Mouse (Mus musculus) c-Kit-positive CD71-negative TER-119-negative erythroid progenitor cells, embryonic 14.5 days (primary cell): Measurements from ENCODE around the gene Wwox.

Experiments used
- DNase-seq: peaks from one replicate; pipeline ENCODE4 v3.0.0-alpha.2; 2013; ENCODE audit warnings: low read depth

The Wwox gene

DNA sequence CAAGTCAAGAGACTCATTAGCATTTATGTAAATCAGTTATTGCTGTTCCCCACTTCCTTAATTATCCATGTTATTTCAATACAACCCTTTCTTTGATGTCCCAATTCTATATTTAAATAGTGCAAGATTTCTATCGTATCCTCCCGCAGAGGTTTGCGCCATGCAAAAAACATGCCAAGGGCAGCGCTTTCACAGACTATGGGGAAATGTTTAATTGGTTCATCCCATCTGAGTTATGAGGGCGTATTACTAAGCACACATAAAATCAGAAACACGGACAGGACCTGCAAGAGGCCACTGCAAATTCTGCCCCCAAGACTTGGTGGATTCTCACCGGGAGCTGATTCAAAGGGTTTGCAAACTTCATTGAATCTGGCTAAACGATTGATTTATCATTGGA is 468.6 kb downstream of the Wwox start:
- DNase-seq: no peak

GRCm38 (mm10) chr8:114908589-114908988 is 469.1 kb downstream of the Wwox start:
- no peak for DNase-seq

GRCm38 (mm10) chr8:114909146-114909545 is 469.7 kb downstream of the Wwox start:
- no peak for DNase-seq

DNA sequence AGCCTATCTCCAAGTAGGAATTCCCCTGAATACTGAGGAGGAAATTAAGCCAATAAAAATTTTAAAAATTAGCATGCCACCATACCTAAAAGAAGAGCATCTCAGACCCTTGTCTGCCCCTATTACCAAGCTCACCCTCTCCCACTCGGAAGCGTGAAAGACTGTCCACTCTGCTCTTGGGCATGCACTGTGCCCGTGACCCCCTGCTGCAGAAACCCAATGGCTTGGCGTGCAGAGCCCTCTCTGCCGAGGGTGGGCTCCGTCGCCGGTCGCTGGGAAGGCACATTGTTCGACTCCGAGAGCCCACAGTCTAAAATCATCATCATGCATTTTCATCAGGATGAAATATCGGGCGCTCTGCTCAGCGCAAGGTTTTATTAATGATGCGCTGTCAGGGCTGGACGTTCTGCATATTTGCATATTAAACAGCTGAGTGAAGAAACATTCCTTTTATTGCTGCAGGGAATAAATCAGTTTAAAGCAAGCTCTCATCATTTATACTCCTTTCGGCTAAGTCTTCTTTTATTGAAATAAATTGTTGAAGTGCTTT is 471.7 kb downstream of the Wwox start:
- DNase-seq: no peak

GRCm38 (mm10) chr8:114923629-114924028 is 484.2 kb downstream of the Wwox start:
- no peak for DNase-seq

- no peak for DNase-seq
These were observed 488.0 kb downstream of the Wwox start for GRCm38 (mm10) chr8:114927412-114927811.

GRCm38 (mm10) chr8:114927917-114928316 is 488.5 kb downstream of the Wwox start:
- DNase-seq: no peak

DNA sequence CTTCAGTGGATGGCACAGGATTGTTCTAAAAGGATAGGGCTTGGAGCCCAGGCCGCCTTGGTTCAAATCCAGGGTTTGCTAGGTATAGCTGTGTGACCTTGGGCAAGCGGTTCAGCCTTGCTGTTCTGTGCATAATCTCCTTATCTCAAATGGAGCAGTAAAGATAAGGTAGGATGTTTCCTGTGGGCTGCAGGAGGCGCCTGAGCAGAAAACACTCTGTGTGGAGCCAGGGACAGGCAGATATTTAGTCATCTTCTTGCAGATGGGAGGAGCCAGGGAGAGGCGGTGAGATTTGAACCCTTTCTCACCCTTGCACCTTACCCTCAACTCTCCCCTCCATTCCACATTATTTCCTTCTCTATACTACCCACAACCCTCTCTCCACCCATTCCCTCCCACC is 490.1 kb downstream of the Wwox start:
- no peak for DNase-seq

DNA sequence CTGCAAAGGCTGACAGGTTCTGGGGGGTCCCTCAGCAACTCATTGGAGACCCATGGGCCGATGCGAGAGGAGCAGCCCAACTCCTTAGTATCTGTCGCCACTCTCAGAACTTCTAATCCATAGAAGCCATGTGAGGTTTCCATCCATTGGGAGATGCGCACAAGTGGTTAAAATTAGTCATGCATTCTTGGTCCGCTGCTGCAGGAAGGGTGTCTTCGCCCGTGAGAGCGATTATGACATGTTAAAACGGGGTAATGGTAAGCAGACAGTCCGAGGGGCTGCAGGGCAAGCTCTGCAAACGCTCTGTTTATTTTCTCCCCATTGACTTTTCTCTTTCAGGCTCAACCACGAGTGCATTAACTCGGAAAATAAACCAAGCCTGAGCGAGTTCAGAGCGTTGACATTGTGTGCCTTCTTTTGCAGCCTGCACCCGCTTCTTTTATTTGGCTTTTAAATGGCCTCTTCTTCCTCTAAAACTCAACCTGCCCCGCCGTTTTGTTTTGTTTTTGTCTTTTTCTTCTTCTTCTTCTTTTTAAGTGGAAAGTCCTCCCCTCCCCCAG is 492.7 kb downstream of the Wwox start:
- no peak for DNase-seq

DNA sequence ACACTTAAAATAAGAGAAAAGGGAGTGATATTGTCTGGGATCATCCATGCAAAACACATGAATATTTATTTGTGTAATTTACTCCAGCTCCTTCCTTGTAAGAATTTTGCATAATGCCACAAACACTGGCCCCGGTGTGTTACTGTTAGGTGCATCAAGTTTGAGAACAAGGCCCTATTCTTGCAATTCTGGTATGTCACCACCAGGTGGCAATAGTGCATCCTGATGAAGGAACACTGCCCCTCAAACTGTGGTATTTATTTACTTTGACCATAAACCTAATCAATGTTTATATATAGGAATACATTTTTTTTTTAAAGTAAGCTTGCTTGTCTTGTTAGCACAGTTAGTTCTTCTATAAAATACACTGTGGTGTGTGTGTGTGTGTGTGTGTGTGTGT is 493.8 kb downstream of the Wwox start:
- peak; percentile 12 for DNase-seq

DNA sequence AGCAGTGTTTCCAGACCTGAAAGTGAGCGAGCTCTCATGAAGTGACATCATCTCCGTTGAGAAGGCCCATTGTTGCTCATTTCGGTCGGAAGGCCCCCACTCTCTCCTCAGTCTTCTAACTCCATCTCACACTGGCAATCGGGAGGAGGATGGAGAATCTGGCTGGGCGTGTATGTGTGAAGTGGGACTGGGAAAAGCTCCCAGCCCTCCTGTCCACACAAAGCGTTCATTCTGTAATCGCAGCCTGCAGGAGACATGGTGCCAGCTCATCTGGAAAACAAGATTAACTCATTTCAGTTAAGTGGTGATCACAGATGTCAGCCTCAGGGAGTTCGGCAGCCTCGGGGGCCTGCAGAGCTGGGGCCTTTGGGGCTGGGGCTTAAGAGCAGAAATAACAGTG is 497.4 kb downstream of the Wwox start:
- no peak for DNase-seq

DNA sequence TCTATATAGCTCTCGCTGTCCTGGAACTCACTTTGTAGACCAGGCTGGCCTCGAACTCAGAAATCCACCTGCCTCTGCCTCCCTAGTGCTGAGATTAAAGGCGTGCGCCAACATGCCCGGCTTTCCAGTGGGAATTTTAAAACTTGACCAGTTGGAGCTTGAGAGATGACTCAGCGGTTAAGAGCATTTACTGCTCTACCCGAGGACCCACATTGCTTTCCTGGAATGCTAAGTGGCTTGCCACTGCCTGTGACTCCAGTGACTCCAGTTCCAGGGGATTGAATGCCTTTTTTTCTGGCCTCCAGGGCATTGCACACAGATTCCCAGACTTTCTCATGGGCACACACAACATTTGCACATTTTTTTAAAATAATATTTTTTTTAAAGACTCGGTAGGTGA is 499.9 kb downstream of the Wwox start:
- no peak for DNase-seq

- no peak for DNase-seq
These were observed 501.6 kb downstream of the Wwox start for GRCm38 (mm10) chr8:114941096-114941495.

- DNase-seq: no peak
These were observed 502.2 kb downstream of the Wwox start for GRCm38 (mm10) chr8:114941644-114942043.

- no peak for DNase-seq
These were observed 508.5 kb downstream of the Wwox start for GRCm38 (mm10) chr8:114947921-114948320.

DNA sequence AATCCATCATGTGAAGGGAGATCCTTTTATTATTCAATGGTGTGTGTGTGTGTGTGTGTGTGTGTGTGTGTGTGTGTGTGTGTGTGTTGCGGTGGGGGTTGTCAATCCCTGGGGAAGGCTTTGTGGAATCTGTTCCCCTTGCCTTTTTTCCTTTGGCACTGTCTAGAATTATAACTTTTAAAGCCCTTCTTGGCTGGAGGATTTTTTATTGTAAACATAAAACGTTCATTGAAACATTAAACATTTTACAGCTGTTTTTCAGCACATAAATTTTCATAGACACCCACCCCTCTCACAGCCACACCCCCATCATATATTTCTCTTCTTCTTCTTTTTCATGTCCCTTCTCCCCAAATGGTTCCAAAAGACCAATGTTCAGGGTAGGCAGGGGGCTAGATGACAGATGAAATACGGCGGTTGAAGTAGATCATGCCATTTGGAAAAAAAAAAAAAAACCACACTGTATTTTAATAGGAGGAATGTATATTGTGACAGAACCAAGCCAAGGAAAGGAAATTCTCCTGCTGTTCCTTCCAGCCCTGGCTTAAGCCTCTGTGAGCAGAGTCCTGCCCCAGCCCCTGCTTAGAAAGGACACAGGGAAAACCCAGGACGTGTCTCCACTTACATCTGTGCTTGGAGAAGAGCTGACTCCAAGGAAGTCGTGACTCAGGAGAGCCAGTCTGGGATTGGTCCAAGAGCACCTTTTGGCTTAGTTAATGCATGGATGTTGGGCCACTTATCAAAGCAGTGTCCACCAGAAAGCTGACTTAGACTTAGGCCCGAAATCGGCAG is 517.1 kb downstream of the Wwox start:
- no peak for DNase-seq

- DNase-seq: no peak
These were observed 519.1 kb downstream of the Wwox start for GRCm38 (mm10) chr8:114958437-114959107.

- DNase-seq: no peak
These were observed 520.0 kb downstream of the Wwox start for GRCm38 (mm10) chr8:114959406-114959805.

- no peak for DNase-seq
These were observed 523.0 kb downstream of the Wwox start for GRCm38 (mm10) chr8:114962494-114962893.

DNA sequence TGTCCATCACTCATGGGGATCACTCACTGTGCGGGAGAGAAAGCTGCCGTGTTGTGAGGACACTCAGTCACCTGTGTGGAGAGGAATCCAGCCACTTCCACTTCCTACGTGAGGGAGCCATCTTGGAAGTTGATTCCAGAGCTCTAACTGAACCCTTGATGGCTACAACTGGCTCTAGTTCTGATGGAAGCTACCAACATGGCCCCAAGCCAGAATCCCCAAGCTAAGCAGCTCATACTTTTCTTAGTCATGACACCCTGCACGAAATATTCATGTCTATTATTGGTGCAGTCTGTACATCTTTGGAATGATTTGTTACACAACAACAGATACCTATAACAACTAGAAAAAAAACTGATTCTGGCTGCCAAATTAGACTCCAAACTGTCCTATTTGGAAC is 523.8 kb downstream of the Wwox start:
- DNase-seq: no peak

- no peak for DNase-seq
These were observed 524.8 kb downstream of the Wwox start for GRCm38 (mm10) chr8:114964206-114964605.

DNA sequence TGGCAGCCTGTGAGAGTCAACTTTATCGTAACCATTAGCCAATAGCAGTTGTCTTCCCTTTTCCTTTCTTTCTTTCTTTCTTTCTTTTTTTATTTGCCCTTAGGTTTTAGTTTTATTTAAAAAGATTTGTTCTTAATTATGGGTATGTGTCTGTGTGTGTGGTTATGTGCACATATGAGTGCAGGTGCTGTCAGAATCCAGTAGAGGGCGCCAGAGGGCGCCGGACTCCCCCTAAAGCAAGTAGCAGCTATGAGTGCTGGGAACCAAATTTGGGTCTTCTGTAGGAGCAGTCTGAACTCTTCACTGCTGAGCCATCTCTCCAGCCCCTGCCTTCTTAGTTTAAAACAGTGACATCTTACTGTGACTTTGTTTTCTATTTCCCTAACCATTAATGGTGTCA is 529.4 kb downstream of the Wwox start:
- DNase-seq: no peak

DNA sequence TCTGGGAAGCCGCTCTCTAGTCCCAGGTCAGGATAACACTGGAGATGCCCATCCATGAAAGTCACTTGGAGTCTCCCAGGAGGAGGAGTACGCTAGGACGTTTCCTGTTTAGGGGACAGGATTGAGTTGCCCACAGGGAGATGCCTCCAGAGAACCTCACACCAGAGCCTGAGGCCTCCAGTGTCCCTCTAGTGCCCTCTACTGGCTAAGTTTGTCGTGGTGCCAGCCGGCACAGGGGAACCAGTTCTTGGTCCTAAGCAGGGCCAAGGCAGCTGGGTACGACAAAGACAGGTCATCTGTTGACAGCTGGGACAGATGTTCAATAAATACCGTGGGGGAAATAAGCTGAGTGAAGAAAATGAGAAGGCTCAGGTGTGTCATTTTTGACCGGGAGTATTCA is 531.9 kb downstream of the Wwox start:
- DNase-seq: peak; percentile 55
